Mouse (Mus musculus) heart, postnatal 0 days (tissue): Measurements from ENCODE around the gene Timm17b.

Source experiments
- CTCF ChIP-seq: IDR thresholded peaks from 2 replicates; pipeline ENCODE4 v1.5.1; 2016; ENCODE audit warnings: antibody characterized with exemption, control low read depth, low read depth
- EP300 ChIP-seq: IDR thresholded peaks from 2 replicates; pipeline ENCODE4 v1.6.1; 2016; ENCODE audit warnings: antibody characterized with exemption, low read depth

GRCm38 (mm10) chrX:7926266-7926665, 27.1 kb downstream of the Timm17b start:
- TF ChIP-seq CTCF = no peak
- no peak for TF ChIP-seq EP300
